Mouse (Mus musculus) ES-CJ7 (cell line): ENCODE results near the gene Parp6.

Experiments used
- DNase-seq: peaks from one replicate; pipeline ENCODE4 v3.0.0; 2011; ENCODE audit warnings: low read depth, low spot score

The Parp6 gene

GRCm38 (mm10) chr9:59655958-59656634 lies 39.0 kb downstream of the Parp6 start, which contains the start of gene Pkm:
TSS of gene Pkm (plus strand) at chr9:59656368.
- peak; percentile 100 for DNase-seq

GRCm38 (mm10) chr9:59656635-59657617 lies 39.8 kb downstream of the Parp6 start:
- peak; percentile 97 for DNase-seq

- DNase-seq = no peak
These were observed 41.1 kb downstream of the Parp6 start for GRCm38 (mm10) chr9:59658146-59658545.

GRCm38 (mm10) chr9:59659036-59660026 lies 42.2 kb downstream of the Parp6 start:
- peak; percentile 98 for DNase-seq

- no peak for DNase-seq
These were observed 43.3 kb downstream of the Parp6 start for GRCm38 (mm10) chr9:59660421-59660820.

GRCm38 (mm10) chr9:59661298-59661975 lies 44.4 kb downstream of the Parp6 start:
- DNase-seq = no peak

GRCm38 (mm10) chr9:59663226-59663625 lies 46.1 kb downstream of the Parp6 start:
- DNase-seq = no peak

GRCm38 (mm10) chr9:59663957-59664356 lies 46.9 kb downstream of the Parp6 start:
- no peak for DNase-seq

GRCm38 (mm10) chr9:59664664-59665256 lies 47.7 kb downstream of the Parp6 start:
- DNase-seq = no peak

GRCm38 (mm10) chr9:59666016-59666415 lies 48.9 kb downstream of the Parp6 start:
- no peak for DNase-seq

GRCm38 (mm10) chr9:59666813-59667212 lies 49.7 kb downstream of the Parp6 start:
- DNase-seq = no peak

- DNase-seq = no peak
These were observed 50.2 kb downstream of the Parp6 start for GRCm38 (mm10) chr9:59667250-59667649.

GRCm38 (mm10) chr9:59667904-59668303 lies 50.8 kb downstream of the Parp6 start:
- no peak for DNase-seq

- DNase-seq = no peak
These were observed 51.4 kb downstream of the Parp6 start for GRCm38 (mm10) chr9:59668473-59668872.

GRCm38 (mm10) chr9:59669172-59669571 lies 52.1 kb downstream of the Parp6 start:
- DNase-seq = no peak

- DNase-seq = no peak
These were observed 55.3 kb downstream of the Parp6 start for GRCm38 (mm10) chr9:59672195-59672894.

GRCm38 (mm10) chr9:59673427-59673826 lies 56.3 kb downstream of the Parp6 start:
- DNase-seq = no peak

GRCm38 (mm10) chr9:59675598-59675997 lies 58.5 kb downstream of the Parp6 start:
- no peak for DNase-seq

- DNase-seq = peak; percentile 58
These were observed 61.2 kb downstream of the Parp6 start for GRCm38 (mm10) chr9:59678313-59678712.
